Mouse (Mus musculus) testis, postnatal 14 days (tissue): ENCODE measurements around the gene Upf3b.

Experiments
- DNase-seq: peaks from one replicate; pipeline ENCODE4 v3.0.0; 2021; ENCODE audit warnings: low spot score

The Upf3b gene

DNA sequence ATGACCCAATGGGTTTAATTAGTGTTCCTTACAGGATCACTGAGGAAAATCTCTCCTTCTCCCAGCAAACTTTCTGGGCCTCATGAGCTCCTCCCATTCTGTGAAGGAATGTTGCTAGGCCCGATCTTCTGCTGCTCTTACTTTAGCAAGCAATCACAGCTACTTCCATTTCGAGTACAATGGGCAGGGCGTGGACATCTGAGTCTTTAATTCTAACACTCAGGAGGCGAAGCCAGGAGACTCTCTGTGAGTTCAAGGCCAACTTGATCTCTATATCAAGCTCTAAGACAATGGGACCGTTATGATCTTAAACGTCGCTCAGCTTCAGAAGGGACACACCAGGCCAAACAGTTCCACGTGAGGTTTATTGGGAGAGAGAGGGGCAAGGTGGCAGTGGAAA, 33.5 kb downstream of the Upf3b start:
- DNase-seq = no peak

GRCm38 (mm10) chrX:37074262-37074892, 35.7 kb downstream of the Upf3b start:
- DNase-seq = no peak

DNA sequence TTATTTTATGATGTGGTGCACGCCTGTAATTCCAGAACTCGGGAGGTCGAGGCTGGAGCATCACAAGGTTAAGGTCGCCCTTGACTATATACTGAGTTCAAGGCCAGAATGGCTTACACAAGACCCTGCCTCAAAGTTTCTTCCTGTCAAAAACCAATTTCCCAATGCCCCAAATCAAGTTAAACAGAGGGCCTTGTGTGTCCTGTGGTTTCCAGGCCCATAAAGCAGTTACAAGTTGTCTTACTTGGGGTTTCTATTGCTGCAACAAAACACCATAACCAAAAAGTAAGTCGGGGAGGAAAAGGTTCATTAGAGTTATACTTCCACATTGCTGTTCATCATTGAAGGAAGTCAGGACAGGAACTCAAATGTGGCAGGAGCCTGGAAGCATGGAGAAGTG, 41.4 kb downstream of the Upf3b start:
- DNase-seq = no peak

GRCm38 (mm10) chrX:37067299-37067698, 42.8 kb downstream of the Upf3b start:
- no peak for DNase-seq

- no peak for DNase-seq
These were observed 46.2 kb downstream of the Upf3b start for GRCm38 (mm10) chrX:37063902-37064301.

- no peak for DNase-seq
These were observed 61.0 kb downstream of the Upf3b start for GRCm38 (mm10) chrX:37048890-37049823.

DNA sequence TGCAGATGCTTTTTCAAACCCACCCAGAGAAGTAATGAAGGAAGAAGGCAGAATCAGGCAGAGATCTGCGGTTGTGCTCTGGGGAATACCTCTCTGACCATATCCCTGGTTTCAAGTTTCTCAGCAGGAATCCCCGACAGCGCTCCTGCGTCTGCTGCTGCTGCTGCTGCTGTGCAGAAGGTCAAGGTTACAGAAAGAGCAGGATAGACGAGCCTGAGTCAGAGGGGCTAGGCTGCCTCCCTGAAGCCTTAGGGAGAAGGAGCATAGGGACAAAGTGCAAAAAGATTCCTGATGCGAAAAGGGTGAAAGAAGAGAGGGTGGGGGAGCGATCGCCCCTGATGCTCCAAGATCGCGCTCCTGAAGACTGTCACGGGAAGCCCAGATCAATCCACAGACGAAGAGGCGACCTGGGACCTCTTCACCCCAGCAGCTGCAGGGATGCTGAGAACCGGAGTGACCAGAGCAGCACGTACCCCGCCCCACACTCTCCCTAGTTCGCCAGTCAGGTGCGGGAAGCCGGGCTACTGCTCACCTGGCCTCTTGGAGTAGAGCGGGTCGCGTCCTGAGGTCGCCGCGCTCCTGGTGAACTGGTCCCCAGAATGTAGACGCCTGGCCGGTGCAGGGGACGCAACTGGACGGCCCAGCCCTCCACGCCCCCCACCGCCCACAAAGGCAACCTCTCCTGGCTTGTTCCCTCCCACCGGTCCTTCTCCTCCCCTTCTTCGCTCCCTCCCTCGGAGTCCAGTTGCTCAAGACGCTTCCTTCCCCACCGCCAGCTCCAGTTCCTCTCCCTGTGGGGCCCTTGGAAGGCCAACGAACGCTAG, 61.8 kb downstream of the Upf3b start, which contains the start of gene Sowahd:
Gene Sowahd (plus strand): TSS at position 780 of the 824 bp plus-strand sequence.
- DNase-seq = no peak

- no peak for DNase-seq
These were observed 67.4 kb downstream of the Upf3b start for GRCm38 (mm10) chrX:37042726-37043125.
